Mouse (Mus musculus): ENCODE data around the gene Foxp4.
A peak's percentile ranks its signal among the peaks of the same experiment; 100 is the strongest.

Gene Foxp4

GRCm38 (mm10) chr17:47897956-47898752, 26.3 kb downstream of the Foxp4 start:
- no peak for DNase-seq (ENCODE audit: inconsistent age in 2 of 2, low spot score in 1 of 2)

GRCm38 (mm10) chr17:47889727-47890126, 34.7 kb downstream of the Foxp4 start:
- no peak for DNase-seq (ENCODE audit: inconsistent age in 2 of 2, low spot score in 1 of 2)

GRCm38 (mm10) chr17:47889267-47889666, 35.2 kb downstream of the Foxp4 start:
- DNase-seq (ENCODE audit: inconsistent age in 2 of 2, low spot score in 1 of 2), result no peak

- DNase-seq (ENCODE audit: inconsistent age in 2 of 2, low spot score in 1 of 2), result no peak
These were observed 35.8 kb downstream of the Foxp4 start for GRCm38 (mm10) chr17:47888641-47889040.

- DNase-seq (ENCODE audit: inconsistent age in 2 of 2, low spot score in 1 of 2), result no peak
These were observed 36.3 kb downstream of the Foxp4 start for GRCm38 (mm10) chr17:47888155-47888455.

- DNase-seq (ENCODE audit: inconsistent age in 2 of 2, low spot score in 1 of 2), result no peak
These were observed 36.9 kb downstream of the Foxp4 start for GRCm38 (mm10) chr17:47887381-47888154.

GRCm38 (mm10) chr17:47883099-47883498, 41.3 kb downstream of the Foxp4 start:
- DNase-seq (ENCODE audit: inconsistent age in 2 of 2, low spot score in 1 of 2), result no peak

GRCm38 (mm10) chr17:47881330-47881729, 43.1 kb downstream of the Foxp4 start:
- no peak for DNase-seq (ENCODE audit: inconsistent age in 2 of 2, low spot score in 1 of 2)

- no peak for DNase-seq (ENCODE audit: inconsistent age in 2 of 2, low spot score in 1 of 2)
These were observed 45.2 kb downstream of the Foxp4 start for GRCm38 (mm10) chr17:47879207-47879606.

GRCm38 (mm10) chr17:47878378-47879089, 45.9 kb downstream of the Foxp4 start:
- DNase-seq (ENCODE audit: inconsistent age in 2 of 2, low spot score in 1 of 2), result no peak

GRCm38 (mm10) chr17:47877715-47878377, 46.6 kb downstream of the Foxp4 start:
- DNase-seq (ENCODE audit: inconsistent age in 2 of 2, low spot score in 1 of 2), result no peak

GRCm38 (mm10) chr17:47876776-47877714, 47.4 kb downstream of the Foxp4 start:
- DNase-seq (ENCODE audit: inconsistent age in 2 of 2, low spot score in 1 of 2), result no peak

- peak; percentile 75 to 94 for DNase-seq (ENCODE audit: inconsistent age in 2 of 2, low spot score in 1 of 2)
These were observed 51.1 kb downstream of the Foxp4 start for GRCm38 (mm10) chr17:47873341-47873791.

- peak in 1 of 2 experiments; percentile 43 for DNase-seq (ENCODE audit: inconsistent age in 2 of 2, low spot score in 1 of 2)
These were observed 52.0 kb downstream of the Foxp4 start for GRCm38 (mm10) chr17:47872311-47873011.

- DNase-seq (ENCODE audit: inconsistent age in 2 of 2, low spot score in 1 of 2), result no peak
These were observed 54.6 kb downstream of the Foxp4 start for GRCm38 (mm10) chr17:47869874-47870273.

- DNase-seq (ENCODE audit: inconsistent age in 2 of 2, low spot score in 1 of 2), result no peak
These were observed 58.4 kb downstream of the Foxp4 start for GRCm38 (mm10) chr17:47866037-47866436.

- DNase-seq (ENCODE audit: inconsistent age in 2 of 2, low spot score in 1 of 2), result peak; percentile 86 to 94
These were observed 59.9 kb downstream of the Foxp4 start for GRCm38 (mm10) chr17:47864496-47864895.

- no peak for DNase-seq (ENCODE audit: inconsistent age in 2 of 2, low spot score in 1 of 2)
These were observed 61.0 kb downstream of the Foxp4 start for GRCm38 (mm10) chr17:47863437-47863836.

- DNase-seq (ENCODE audit: inconsistent age in 2 of 2, low spot score in 1 of 2), result no peak
These were observed 61.4 kb downstream of the Foxp4 start for GRCm38 (mm10) chr17:47863023-47863422.

Data from adrenal gland, adult (tissue).